Mouse (Mus musculus) spleen, adult 10 weeks (tissue): ENCODE measurements around the gene Ttc9. TPM values are rescaled to one million over a fixed set of nuclear protein-coding genes. Genes with fewer than 3 reads are reported as not detected.

Source experiments
- polyA plus RNA-seq: library from polyadenylated mRNA; stranded (reverse); fragments of 350-450 nt; fragmentation: Illumina TruSeq; extraction: RNeasy Lipid Tissue Mini Kit (QIAGEN cat#74804); gene quantifications from one replicate; pipeline ENCODE4 v1.2.3, GENCODE M21; 2015; ENCODE audit warnings: low replicate concordance; ENCODE audit not compliant: insufficient read depth

The Ttc9 gene
- 0.50 TPM for polyA plus RNA-seq

GRCm38 (mm10) chr12:81630915-81631660 lies at the start of gene Ttc9:
Gene Ttc9 (plus strand): TSS chr12:81631249.

GRCm38 (mm10) chr12:81594902-81595671 lies 36.0 kb upstream of the Ttc9 start, which contains the start of gene Med6:
Gene Med6 (minus strand): TSS chr12:81595008.

Other genes with a start within 250 kb of the Ttc9 start
- gene Adam4, start 209.3 kb upstream of the Ttc9 start, polyA plus RNA-seq = 3.6 TPM
- gene Cox16, start 146.1 kb upstream of the Ttc9 start, polyA plus RNA-seq = 99.0 TPM
- gene Gm20498, start 98.3 kb upstream of the Ttc9 start, polyA plus RNA-seq = 2.6 TPM
- gene Synj2bp, start 98.3 kb upstream of the Ttc9 start, polyA plus RNA-seq = 55.6 TPM
- gene Adam21, start 62.8 kb upstream of the Ttc9 start, polyA plus RNA-seq = 0.10 TPM
- 60.4 TPM for gene Med6, start 36.2 kb upstream of the Ttc9 start, polyA plus RNA-seq
- 2.6 TPM for gene Map3k9, start 149.9 kb downstream of the Ttc9 start, polyA plus RNA-seq
- gene Pcnx, start 228.8 kb downstream of the Ttc9 start, polyA plus RNA-seq = 29.7 TPM